Mouse (Mus musculus) E14TG2a.4 (cell line): ENCODE measurements around the gene Pdzd3.

Experiments
- H3K27me3 ChIP-seq: 2 replicates; pipeline ENCODE4 v1.6.1; 2014; ENCODE audit warnings: low read length, control low read depth; ENCODE audit not compliant: insufficient read depth
- H3K36me3 ChIP-seq: 2 replicates; pipeline ENCODE4 v1.6.1; 2014; ENCODE audit warnings: low read length, control low read depth; ENCODE audit not compliant: insufficient read depth
- H3K4me1 ChIP-seq: replicated peaks from 2 replicates; pipeline ENCODE4 v1.6.1; 2014; ENCODE audit warnings: low read depth, low read length, control low read depth
- H3K4me3 ChIP-seq: replicated peaks from 2 replicates; pipeline ENCODE4 v1.5.1; 2014; ENCODE audit warnings: mild to moderate bottlenecking, low read length
- H3K9me3 ChIP-seq: 2 replicates; pipeline ENCODE4 v1.6.1; 2014; ENCODE audit warnings: low read length, control low read depth
- CTCF ChIP-seq: conservative IDR thresholded peaks from 2 replicates; pipeline ENCODE4 v1.5.1; 2014; ENCODE audit warnings: low read length
- NANOG ChIP-seq: IDR thresholded peaks from 2 replicates; pipeline ENCODE4 v1.6.1; 2014; ENCODE audit warnings: borderline replicate concordance, low read length, mixed read lengths
- POU5F1 ChIP-seq: IDR thresholded peaks from 2 replicates; pipeline ENCODE4 v1.6.1; 2014; ENCODE audit warnings: low read length, borderline replicate concordance

The Pdzd3 gene

GRCm38 (mm10) chr9:44269973-44270372 is 18.7 kb upstream of the Pdzd3 start:
- Histone ChIP-seq H3K4me3 (no peak overlapping the region), H3K27me3 (peaks cover 32% of the 10 kb centered on the region), H3K4me1 (peaks cover 13% of the 10 kb centered on the region), H3K9me3 (0 out of 2 replicates have a peak, but pooled peaks cover 4% of the 10 kb centered on the region), H3K36me3 (no peaks in the 10 kb centered on the region)
- TF ChIP-seq NANOG (no peak), POU5F1 (no peak), CTCF (no peak)

- Histone ChIP-seq H3K36me3 (no peaks in the 10 kb centered on the region), H3K4me1 (peaks cover 20% of the 10 kb centered on the region), H3K27me3 (peaks cover 28% of the 10 kb centered on the region), H3K4me3 (no peak overlapping the region), H3K9me3 (0 out of 2 replicates have a peak, but pooled peaks cover 4% of the 10 kb centered on the region)
- TF ChIP-seq CTCF (peak; percentile 46), NANOG (no peak)
Measured at GRCm38 (mm10) chr9:44269077-44269476, 17.8 kb upstream of the Pdzd3 start.

GRCm38 (mm10) chr9:44268432-44268831 is 17.2 kb upstream of the Pdzd3 start, which contains the start of gene Nlrx1:
Gene Nlrx1, minus strand, starts transcription at chr9:44268599.
- peaks cover 24% of the 10 kb centered on the region for H3K27me3 ChIP-seq
- H3K9me3 ChIP-seq: 0 out of 2 replicates have a peak, but pooled peaks cover 4% of the 10 kb centered on the region
- H3K4me1 ChIP-seq: peaks cover 27% of the 10 kb centered on the region
- H3K4me3 ChIP-seq: peak within 1 kb of the TSS; percentile 82
- no peak for TF ChIP-seq NANOG
- no peak for TF ChIP-seq CTCF
- no peak for TF ChIP-seq POU5F1
- no peaks in the 10 kb centered on the region for H3K36me3 ChIP-seq

GRCm38 (mm10) chr9:44268027-44268360 is 16.7 kb upstream of the Pdzd3 start:
- Histone ChIP-seq H3K9me3 (0 out of 2 replicates have a peak, but pooled peaks cover 4% of the 10 kb centered on the region), H3K4me1 (peaks cover 29% of the 10 kb centered on the region), H3K36me3 (no peaks in the 10 kb centered on the region), H3K27me3 (peaks cover 21% of the 10 kb centered on the region), H3K4me3 (peak overlapping the region; percentile 82)
- TF ChIP-seq CTCF (peak; percentile 51), POU5F1 (no peak)

- Histone ChIP-seq H3K4me1 (peaks cover 33% of the 10 kb centered on the region), H3K36me3 (no peaks in the 10 kb centered on the region), H3K4me3 (peak overlapping the region; percentile 82), H3K9me3 (0 out of 2 replicates have a peak, but pooled peaks cover 4% of the 10 kb centered on the region), H3K27me3 (peaks cover 23% of the 10 kb centered on the region)
- TF ChIP-seq NANOG (no peak), CTCF (no peak), POU5F1 (no peak)
Measured at GRCm38 (mm10) chr9:44267319-44268026, 16.2 kb upstream of the Pdzd3 start.

GRCm38 (mm10) chr9:44266478-44267226 is 15.4 kb upstream of the Pdzd3 start:
- Histone ChIP-seq H3K9me3 (0 out of 2 replicates have a peak, but pooled peaks cover 4% of the 10 kb centered on the region), H3K27me3 (peaks cover 23% of the 10 kb centered on the region), H3K4me3 (no peak overlapping the region; the same call in 1 of the 2 replicates), H3K4me1 (peaks cover 39% of the 10 kb centered on the region), H3K36me3 (no peaks in the 10 kb centered on the region)
- TF ChIP-seq POU5F1 (no peak), NANOG (no peak), CTCF (no peak)

- Histone ChIP-seq H3K4me1 (peaks cover 46% of the 10 kb centered on the region), H3K36me3 (no peaks in the 10 kb centered on the region), H3K27me3 (0 out of 2 replicates have a peak, but pooled peaks cover 12% of the 10 kb centered on the region), H3K9me3 (no peaks in the 10 kb centered on the region), H3K4me3 (no peak overlapping the region)
- TF ChIP-seq NANOG: no peak
Measured at GRCm38 (mm10) chr9:44261388-44261787, 10.1 kb upstream of the Pdzd3 start.

GRCm38 (mm10) chr9:44259014-44259413 is 7.7 kb upstream of the Pdzd3 start:
- Histone ChIP-seq H3K27me3 (0 out of 2 replicates have a peak, but pooled peaks cover 7% of the 10 kb centered on the region), H3K4me1 (peaks cover 35% of the 10 kb centered on the region), H3K36me3 (no peaks in the 10 kb centered on the region), H3K9me3 (no peaks in the 10 kb centered on the region), H3K4me3 (no peak overlapping the region)
- TF ChIP-seq CTCF (no peak), POU5F1 (no peak), NANOG (no peak)
